Mouse (Mus musculus): Measurements from ENCODE around the gene Rptor.

The Rptor gene

DNA sequence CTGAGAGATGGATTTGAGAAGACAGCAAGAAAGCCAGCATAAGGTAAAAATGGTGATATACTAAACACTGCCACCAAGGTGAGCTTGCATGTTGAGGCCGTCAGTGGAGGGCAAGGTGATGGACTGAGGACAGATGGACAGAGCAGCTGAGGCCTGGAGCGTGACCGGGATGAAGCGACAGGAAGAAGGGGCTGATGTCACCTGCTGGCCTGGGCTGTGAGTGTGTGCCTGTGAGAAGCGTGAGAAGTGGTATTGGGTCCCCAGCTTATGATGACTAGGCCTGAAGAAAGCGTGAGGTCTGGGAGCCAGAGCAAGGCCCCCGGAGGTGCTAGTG lies 130.9 kb downstream of the Rptor start:
- in situ Hi-C loops (cut with MseI, MboI), result no loop called here

GRCm38 (mm10) chr11:119735152-119735551 lies 132.4 kb downstream of the Rptor start:
- in situ Hi-C loops (cut with MseI, MboI), result no loop called here

DNA sequence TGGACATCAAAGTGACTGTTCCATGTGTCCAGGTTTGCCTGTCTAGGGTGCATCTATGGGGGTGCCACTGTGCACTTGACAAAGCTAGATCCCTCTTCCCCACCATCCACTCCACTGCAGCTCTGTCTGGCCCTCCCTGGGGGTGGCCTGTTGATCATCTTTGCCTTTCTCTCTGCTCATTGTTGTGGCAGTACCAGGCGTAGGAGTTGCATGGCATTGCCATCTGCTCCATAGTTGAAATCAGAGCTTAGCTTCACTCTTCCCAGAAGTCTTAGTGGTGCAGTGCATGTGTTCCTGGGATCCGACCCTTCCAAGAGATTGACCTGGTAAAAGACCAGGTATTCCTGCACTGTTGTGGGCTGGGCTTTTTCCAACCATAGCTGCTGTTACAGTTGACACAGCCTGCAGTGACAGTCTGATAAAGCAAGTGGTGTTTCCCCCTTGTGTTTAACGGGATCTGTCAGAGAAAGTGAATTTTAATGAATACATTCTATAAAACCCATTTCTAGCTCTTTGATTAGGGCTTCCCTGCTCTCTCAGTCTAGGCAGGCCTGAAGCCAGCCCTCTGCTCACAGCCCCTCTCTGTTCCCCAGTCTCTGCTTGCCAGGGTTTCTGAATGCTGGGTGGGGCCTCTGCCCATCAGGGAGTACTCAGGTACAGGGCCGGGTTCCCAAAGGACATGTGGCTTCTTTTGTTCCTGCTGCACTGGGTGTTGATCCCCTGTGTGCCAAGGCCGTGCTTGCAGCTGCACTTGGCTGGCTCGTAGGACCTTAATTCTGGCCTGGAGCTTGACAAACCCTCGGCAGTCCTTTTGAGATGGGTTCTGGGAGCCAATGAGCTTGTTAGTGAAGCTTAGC lies 136.5 kb downstream of the Rptor start:
- in situ Hi-C loops (cut with MseI, MboI), result no loop called here

GRCm38 (mm10) chr11:119741401-119741800 lies 138.7 kb downstream of the Rptor start:
- in situ Hi-C loops (cut with MseI, MboI), result no loop called here

DNA sequence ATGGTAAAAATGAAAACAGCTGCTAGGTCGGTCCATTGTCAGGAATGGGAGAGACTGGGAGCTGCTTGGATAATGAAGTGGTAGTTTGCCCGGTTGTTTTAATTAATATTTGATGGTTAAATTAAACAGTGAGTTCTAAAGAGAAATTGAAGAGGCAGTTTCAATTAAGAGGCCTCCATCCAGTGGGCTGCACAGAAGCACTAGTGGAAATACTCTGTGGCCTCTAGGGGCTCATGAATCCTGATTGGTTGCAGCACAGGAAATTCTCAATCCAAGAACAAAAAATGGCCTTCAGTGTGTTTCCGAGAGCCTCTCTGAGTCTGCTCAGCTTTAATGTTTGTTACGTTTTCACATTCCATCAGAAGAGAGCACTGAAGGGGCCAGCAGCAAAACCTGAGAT lies 141.7 kb downstream of the Rptor start:
- in situ Hi-C loops (cut with MseI, MboI), result no loop called here

- in situ Hi-C loops (cut with MseI, MboI), result no loop called here
Measured at GRCm38 (mm10) chr11:119745333-119745732, 142.6 kb downstream of the Rptor start.

DNA sequence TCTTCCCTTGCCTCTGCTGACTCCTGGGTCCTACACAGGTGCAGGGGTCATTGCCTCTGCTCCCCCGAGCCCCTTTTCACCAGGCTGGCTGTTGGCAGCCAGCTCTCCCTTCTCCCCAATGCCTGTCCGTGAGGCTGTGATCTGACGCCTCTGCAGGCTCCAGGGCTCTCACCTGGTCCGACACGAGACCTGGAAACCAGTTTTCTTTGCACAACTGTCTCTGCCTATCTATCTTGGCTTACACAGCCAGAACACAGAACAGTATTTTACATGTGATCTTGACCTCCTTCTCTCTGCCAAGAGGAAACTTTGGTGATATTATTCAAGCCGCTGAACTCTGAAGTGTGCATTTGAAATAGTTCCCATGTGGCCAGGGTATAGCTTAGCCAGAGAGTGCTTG lies 151.8 kb downstream of the Rptor start:
- in situ Hi-C loops (cut with MseI, MboI), result no loop called here

DNA sequence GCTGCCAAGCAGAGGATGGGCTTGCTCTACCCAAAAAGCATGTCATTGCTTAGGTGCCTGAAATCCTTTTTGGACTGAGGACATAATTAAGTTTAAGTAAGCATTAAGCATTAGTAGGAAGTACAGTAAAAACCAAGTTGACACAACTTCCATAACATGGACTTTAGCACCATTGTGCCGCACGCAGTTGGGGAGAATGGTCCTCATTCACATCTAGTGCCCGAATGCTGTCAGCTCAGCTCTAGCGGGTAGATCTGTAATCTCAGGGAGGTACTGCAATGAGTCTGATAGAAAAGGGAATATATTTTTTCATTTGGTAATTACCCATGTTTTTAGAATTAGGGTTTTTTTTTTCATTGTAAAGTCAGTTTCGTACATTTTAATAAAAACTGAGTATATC lies 155.5 kb downstream of the Rptor start:
- in situ Hi-C loops (cut with MseI, MboI), result no loop called here

DNA sequence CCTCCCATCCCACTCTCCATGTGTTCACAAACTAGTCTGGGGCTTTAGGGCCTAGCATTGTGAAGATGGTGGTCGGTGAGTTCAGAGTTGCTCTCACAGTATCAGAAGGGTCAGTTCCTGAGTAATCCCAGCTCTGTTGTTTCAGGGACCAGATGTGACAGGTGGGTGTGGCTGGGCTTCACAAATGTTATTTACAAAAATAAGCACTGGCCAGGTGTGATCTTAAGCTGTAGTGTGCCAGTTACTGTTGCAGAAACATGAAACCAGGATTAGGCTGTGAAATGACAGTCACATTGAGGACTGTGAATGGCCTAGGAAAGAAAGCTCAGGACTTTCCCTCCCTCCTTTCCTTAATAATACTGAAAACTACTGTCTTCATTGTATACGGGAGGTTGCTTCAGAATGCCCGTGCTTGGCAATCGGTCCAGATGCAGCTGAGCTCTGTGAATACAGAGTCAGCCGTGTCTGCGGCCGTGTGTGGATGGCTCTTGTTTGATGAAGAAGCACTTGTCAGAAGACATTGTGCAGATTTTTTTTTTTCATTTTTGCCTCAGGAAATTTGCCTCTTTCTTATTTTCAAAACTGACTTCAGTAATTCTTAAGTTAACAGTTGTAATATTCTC lies 156.1 kb downstream of the Rptor start:
- in situ Hi-C loops (cut with MseI, MboI), result no loop called here

- in situ Hi-C loops (cut with MseI, MboI), result no loop called here
Measured at GRCm38 (mm10) chr11:119762911-119763310, 160.2 kb downstream of the Rptor start.

GRCm38 (mm10) chr11:119766023-119766422 lies 163.3 kb downstream of the Rptor start:
- in situ Hi-C loops (cut with MseI, MboI), result no loop called here

- in situ Hi-C loops (cut with MseI, MboI), result no loop called here
Measured at GRCm38 (mm10) chr11:119766782-119767459, 164.2 kb downstream of the Rptor start.

GRCm38 (mm10) chr11:119767525-119767924 lies 164.8 kb downstream of the Rptor start:
- in situ Hi-C loops (cut with MseI, MboI), result no loop called here

GRCm38 (mm10) chr11:119768511-119768910 lies 165.8 kb downstream of the Rptor start:
- in situ Hi-C loops (cut with MseI, MboI), result no loop called here

DNA sequence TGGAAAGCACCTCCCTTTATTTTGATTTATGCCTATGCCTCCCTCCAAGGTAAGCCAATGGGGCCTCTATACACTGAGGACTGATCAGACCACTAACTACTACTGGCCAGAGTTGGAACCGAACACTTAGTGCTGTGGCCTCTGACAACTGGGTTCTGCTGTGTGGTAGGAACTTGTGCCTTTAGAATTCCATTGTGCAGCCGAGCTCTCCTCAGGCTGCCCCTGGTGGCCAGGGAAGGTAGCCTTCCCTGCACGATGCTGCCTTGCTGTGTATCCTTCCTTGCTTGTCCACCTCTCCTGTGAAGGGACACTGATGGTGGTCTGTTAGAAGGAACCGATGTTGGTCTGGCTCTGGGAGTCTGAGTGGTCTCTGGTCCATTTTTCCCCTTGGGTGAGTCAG lies 167.0 kb downstream of the Rptor start:
- in situ Hi-C loops (cut with MseI, MboI), result no loop called here

DNA sequence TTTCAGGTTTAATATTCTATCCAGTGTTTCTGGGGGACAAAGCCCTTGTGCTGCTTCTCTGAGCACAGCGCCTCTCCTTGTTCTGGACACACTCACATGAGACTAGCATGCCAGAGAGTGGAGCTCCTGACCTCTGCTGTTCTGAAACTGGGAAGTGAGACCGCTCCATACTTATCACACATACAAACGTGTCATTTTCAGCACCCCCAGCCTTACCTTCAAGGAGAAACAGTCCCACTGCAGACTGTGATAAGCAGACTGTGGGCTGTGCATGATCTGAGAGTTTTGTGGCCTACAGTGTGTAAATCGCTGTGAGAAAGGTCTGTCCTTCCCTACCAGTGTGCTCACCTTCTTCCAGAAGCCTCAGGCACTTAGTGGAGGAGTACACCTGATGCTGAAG lies 168.3 kb downstream of the Rptor start:
- in situ Hi-C loops (cut with MseI, MboI), result no loop called here

GRCm38 (mm10) chr11:119772896-119773295 lies 170.2 kb downstream of the Rptor start:
- in situ Hi-C loops (cut with MseI, MboI), result no loop called here

DNA sequence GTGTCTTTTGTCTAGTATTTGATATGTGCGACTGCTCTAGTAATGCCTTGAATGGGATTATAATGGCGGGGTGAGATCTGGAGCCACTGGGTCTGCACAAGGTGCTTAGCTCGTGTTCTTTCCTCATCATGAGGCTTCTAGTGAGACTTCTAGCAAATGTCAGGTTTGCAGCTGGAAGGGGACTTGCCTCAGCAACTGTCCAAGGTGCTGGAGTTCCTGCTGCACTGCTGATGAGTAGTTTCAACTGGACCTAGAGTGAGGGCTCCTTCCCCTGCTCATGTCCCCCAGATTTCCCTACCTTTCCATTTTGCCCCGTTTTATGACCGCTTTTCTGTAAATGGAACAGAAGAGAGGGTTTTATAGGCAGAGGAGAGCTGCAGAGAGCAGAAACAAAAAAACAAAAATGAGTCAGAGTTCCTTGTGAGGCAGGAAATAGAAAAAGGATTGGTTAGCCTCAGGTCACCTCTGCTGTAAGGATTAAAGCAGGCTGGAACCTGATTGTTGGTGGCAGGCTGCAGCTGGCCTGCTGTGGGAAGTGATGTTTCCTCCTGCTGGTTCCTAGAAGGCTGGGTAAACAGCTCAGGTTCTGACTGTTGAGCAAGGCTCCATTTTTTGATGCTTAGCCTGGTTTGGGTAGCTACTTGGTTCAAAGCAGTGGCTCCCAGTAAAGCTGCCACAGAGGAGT lies 172.5 kb downstream of the Rptor start:
- in situ Hi-C loops (cut with MseI, MboI), result no loop called here

GRCm38 (mm10) chr11:119777236-119777635 lies 174.5 kb downstream of the Rptor start:
- in situ Hi-C loops (cut with MseI, MboI), result no loop called here

- in situ Hi-C loops (cut with MseI, MboI), result no loop called here
Measured at GRCm38 (mm10) chr11:119777872-119778271, 175.2 kb downstream of the Rptor start.

DNA sequence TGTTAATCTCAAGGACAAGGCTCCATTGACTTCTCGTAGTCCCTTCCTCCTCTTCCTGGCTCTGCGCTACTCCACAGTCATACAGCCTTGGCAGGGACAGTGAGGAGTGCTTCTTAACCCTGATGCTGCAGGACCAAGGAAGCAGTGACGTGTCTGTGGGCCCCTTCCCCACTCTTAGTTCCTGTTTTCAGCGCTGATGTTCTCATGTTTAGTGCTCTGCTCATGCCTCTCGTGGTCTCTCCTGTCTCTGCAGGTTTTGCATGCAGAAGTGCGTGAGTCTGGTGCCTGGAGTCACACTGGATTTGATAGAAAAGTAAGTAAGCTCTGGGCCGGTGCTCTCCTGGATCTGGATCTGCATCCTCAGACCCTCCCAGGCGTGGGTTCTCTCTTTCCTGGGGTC lies 177.6 kb downstream of the Rptor start:
- in situ Hi-C loops (cut with MseI, MboI), result no loop called here

DNA sequence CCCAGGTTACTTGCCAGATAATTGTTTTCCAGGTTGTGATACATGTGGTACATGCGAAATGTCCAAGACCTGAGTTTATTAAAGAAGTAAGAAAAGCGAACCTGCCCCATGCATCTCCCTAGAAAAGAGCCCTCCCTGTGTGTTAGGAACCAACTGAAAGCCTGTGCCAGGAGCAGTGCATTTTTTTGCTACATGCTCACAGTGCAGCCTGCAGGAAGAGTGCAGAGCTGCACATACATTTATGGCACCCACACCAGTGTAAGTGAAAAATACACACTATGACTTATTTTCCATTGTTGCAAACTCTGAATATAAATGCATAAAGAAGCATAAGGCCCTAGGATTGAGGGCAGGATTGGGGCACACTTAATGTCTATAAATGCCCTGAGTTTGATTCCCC lies 178.5 kb downstream of the Rptor start:
- in situ Hi-C loops (cut with MseI, MboI), result no loop called here

Measured in mouse trophoblast stem cell (cell line).